Mouse (Mus musculus): ENCODE results near the gene Gm20917. TPM values are rescaled to one million over a fixed set of nuclear protein-coding genes. Genes with fewer than 3 reads are reported as not detected.
"Not testable (repeated sequence)": the region's sequence is repeated elsewhere in the genome, so short reads cannot be mapped to it uniquely, and the experiment has no call there.

Gene Gm20917
- total RNA-seq (2014; rRNA removed; ENCODE audit: low replicate concordance) (not detected in 2 replicates), polyA plus RNA-seq (2015; fragmentation: Nextera tagmentation; extraction: Ambion mirVana) (not detected in 2 replicates)

DNA sequence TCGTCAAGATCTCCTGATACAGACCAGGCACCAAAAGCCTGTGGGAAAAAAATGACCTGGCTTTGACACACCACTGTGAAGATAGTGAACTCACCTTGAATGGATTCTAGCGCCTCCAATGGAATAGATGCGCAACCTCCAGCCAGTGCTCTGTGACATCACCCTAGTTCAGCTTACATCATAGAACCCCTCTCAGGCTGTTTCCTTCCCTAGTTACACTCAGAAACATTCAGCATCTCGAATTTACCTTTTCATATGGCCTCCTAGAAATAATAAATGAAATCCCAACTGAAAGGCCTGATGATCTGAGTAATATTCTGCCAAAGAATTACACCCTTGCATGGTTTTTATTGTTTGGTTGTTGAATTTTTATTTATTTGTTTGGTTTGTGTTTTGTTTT is at the start of gene Gm20917:
Gm20917 (minus strand) TSS at position 101 of the 400 bp plus-strand sequence.
- WGBS: no CpG with 5 or more reads among the region's 4 CpGs
- H3K9ac ChIP-seq (replicated peaks; ENCODE audit: low read depth, low read length); H3K4me1 ChIP-seq (ENCODE audit: control insufficient read depth, insufficient read depth); H3K4me2 ChIP-seq (ENCODE audit: low read depth, low read length); ATAC-seq (ENCODE audit: insufficient read depth, low read depth); H3K4me3 ChIP-seq (ENCODE audit: low read depth, low read length); H3K27me3 ChIP-seq (ENCODE audit: control insufficient read depth, insufficient read depth, low read length); H3K27ac ChIP-seq (ENCODE audit: low read depth); H3K36me3 ChIP-seq (replicated peaks; ENCODE audit: control insufficient read depth, insufficient read depth, low read length); H3K9me3 ChIP-seq (replicated peaks; ENCODE audit: control insufficient read depth, low read length); DNase-seq (ENCODE audit: low spot score): not testable (repeated sequence)

Other genes starting within 250 kb of the Gm20917 start
- not detected in 2 replicates for gene Gm20916, start 168.4 kb upstream of the Gm20917 start, total RNA-seq (2014; rRNA removed; ENCODE audit: low replicate concordance)
- gene Gm20916, start 168.4 kb upstream of the Gm20917 start, polyA plus RNA-seq (2015; fragmentation: Nextera tagmentation; extraction: Ambion mirVana): not detected in 2 replicates